Mouse (Mus musculus): ENCODE measurements around the gene Proser1. TPM values are rescaled to one million over a fixed set of nuclear protein-coding genes. Genes with fewer than 3 reads are reported as not detected.
A peak's percentile ranks its signal among the peaks of the same experiment; 100 is the strongest.

Proser1 gene
- 10 to 100 TPM; 30.2 to 30.3 TPM for total RNA-seq (2021)

DNA sequence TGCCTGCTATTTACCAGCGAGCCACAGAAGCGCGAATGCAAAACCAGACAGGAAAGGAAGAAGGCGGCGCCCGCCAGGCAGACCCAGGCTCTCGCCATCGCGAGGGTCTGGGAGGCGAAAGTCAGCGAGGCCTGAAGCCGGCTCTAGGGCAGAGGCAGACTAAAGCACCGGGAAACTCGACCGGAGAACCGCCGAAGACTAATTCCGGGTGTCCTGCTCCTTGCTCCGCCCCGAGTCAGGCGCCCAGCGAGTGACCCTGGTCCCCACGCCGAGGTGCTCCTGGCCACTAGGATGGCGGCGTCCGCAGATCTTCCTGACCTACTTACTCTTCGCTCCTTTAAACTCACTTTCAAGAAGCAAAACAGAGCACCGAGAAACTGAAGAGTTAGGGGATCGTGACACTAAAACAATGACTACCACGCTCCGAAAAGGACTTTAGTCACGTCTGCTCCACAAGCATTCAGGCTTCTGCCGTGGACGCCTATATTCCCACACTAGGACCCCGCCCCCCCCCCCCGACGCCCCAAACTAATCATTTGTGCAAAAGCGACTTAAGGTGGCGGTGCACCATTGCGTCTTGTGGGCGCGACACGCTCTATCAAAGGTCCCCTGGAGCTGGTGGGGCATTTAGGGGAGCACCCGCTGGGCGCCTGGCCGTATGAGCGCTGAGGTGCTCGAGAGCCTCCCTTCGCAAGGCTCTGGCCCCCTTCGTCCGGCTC lies at the start of gene Proser1, which contains the start of gene Nhlrc3:
Gene Proser1, plus strand, starts transcription at position 621 of the 719 bp plus-strand sequence.
Gene Nhlrc3, minus strand, starts transcription at position 287 of the 719 bp plus-strand sequence.
- intact Hi-C loops (cut with DNase I): no loop called here
- peak; percentile 95 for DNase-seq

DNA sequence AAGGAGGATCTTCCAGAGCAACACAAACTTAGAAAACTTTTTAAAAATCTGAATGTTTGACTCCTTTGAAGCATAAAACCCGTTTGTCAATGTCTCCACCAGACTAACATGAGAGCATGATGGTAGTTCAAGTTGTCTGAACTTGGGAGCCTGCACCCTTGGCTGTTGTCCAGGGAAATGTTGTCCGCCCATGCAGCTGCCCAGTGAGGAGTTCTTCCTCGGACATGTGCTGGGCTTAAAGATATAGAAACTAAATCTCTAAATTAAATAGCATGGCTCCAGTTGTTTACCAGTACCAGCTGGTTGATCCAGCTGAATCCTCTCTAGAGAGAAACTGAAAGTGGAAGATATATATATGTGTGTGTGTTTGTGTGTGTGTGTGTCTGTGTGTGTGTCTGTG lies 49.5 kb upstream of the Proser1 start:
- no peak for DNase-seq
- intact Hi-C loops (cut with DNase I): no loop called here

DNA sequence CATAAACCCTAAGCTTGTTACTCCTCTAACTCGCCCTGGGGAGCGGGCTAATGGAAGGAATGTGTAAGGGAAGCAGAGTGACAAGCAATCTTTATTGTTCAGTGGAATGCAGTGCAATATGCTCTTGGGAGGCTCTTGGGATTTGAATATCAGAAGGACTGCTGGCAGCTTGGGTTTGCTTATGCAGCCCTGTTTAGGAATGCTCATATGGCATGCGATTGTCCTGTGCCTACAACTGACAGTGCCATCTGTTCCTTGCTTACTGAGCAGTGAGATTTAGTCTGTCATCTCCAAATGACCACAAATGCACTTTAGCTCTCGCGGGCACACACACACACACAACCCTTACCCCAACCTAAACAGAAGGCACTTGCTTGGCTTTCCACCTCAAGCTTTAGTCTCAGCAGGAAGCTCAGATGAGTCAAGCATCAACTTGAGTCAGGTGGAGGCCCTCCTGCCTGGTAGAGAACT lies 47.4 kb upstream of the Proser1 start:
- intact Hi-C loops (cut with DNase I): no loop called here
- peak; percentile 40 for DNase-seq

DNA sequence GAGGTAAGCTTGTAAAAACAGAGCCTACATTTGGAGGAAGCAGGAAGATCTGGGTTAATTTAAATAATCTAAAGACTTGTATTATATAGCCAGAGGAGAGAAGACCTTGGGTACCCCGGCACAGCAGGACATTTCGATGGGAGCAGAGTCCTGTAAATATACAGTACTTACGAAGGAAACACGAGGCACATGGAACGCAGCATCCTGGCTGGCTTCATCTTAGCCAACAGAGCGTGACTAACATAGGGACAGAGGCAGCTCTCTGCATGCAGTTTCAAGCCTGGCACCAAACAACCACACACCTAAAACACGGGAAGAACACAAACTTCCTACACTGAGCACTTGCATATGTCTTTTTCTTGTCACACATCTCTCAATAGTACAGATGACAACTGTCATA lies 45.8 kb upstream of the Proser1 start:
- DNase-seq: no peak
- intact Hi-C loops (cut with DNase I): no loop called here

DNA sequence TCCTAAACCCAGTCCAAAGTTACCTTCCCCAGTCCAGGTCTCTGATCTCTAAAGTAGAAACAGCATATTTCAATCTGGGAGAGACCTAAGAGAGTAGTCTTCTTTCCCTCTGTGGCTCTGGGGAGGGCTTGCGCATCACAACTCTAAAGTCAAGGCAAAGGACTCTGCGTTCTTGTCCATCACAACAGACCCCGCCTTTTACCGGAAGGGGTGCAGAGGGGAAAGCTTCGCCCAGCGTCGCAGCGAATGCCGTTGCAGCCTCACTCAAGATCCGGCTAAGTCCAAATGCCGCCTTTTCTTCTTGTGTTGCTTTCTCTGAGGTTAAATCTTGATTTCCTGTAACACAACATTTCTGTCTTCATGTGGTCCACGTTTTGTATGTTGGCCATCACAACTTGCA lies 41.8 kb upstream of the Proser1 start:
- DNase-seq: no peak
- intact Hi-C loops (cut with DNase I): no loop called here

DNA sequence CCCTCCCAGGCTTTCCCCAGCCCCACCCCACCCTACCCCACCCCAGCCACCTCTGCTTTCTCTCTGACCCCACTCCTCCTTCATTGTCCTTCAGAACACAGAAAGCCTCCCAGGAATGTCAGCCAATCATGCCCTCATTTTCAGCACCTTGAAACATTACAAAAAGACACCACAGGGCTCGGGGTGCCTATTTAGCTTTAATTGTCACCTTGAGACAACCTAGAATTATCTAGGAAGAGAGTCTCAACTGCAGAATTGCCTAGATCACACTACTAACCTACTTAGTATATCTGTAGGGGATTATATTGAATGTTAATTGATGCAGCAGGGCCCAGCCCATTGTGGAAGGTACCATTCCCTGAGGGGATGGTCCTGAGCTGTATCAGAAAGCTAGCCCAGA lies 40.8 kb upstream of the Proser1 start:
- intact Hi-C loops (cut with DNase I): no loop called here
- no peak for DNase-seq

DNA sequence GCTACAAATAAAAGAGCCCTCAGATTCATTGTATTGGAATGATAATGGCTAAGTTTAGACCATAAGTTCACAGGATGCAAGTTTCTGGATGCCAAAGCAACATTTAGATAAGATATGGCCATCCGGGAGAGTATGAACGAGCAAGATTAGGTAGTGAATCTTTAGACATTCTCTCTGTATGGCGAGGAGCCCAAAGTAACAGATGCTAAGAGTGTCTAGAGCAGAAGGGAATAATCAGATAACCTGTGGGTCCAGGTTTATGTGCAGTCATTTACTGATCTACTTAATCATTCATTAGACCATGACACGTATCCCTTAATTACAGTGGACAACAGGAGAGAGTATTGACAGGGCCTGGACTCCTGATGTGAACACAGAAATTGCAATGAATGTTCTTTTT lies 39.9 kb upstream of the Proser1 start:
- no peak for DNase-seq
- intact Hi-C loops (cut with DNase I): no loop called here

DNA sequence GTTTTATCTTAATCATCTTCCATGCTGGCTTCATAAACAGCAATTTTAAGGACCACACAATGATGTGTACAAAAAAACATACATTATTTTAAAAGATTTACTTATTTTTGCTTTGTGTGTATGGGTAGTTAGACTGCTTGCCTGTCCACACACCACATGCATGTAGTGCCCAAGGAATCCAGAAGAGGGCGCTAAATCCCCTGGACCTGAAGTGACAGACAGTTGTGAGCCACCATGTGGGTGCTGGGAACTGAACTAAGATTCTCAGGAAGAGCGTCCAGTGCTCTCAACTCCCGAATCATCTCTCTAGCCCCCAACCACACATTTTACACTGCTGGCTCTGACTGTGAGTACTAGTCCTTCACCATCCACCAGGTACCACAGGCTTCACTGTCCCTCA lies 28.9 kb upstream of the Proser1 start:
- no peak for DNase-seq
- intact Hi-C loops (cut with DNase I): no loop called here

DNA sequence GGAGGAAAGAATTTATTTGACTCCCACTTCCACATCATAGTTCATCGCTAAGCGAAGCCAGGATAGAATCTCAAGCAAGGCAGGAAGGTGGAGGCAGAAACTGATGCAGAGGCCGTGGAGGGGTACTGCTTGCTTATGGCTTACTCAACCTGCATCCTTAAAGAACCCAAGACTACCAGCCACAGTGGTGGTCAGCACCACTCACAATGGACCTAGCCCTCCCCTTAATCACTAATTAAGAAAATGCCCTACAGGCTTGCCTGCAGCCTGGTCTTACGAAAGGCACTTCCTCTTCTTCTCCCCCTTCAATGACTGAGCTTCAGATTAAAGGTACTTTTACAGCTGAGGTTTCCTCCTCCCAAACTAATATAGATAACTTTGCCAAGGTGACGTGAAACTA lies 26.9 kb upstream of the Proser1 start:
- intact Hi-C loops (cut with DNase I): no loop called here
- DNase-seq: no peak

DNA sequence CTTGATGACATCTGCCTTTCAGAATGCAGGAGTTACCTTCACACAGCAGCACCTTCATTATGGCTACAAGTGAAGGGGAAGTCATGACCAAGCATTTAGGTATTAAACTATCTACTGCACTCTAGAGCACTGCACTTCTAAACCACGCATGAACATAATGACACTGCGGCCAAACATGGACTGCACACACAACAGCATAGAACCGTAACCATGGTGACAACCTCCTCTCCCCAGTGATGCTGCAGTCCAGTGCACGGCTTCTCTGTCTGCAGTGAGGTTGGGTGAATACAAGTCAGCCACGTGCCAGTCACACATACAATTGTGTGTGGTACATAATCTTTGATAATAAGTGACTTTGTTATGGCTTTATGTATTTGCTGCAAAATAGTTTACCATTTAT lies 17.9 kb upstream of the Proser1 start:
- no peak for DNase-seq
- intact Hi-C loops (cut with DNase I): loop anchor here (5.0 kb wide), 1 partner anchor 413 kb away; no protein-coding TSS in a partner anchor

DNA sequence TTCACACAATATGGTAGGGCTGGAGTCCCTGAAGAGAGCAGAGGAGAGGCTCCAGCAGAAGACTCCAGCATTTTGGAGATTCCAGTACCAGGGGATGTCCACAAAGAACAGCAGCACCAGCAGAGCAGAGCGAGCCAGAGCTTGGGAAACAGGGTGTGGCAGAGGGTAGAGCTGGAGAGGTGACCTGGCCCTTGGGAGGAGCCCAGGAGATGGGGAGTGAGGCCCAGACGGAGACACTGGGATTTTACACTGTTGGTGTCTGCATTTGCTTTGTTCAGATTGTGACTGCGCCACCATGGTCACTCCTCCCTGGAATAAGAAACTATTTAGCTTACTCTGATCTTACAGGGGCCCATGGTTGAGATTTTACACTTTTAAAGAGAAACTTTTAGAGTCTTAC lies 16.7 kb upstream of the Proser1 start:
- intact Hi-C loops (cut with DNase I): loop anchor here (5.0 kb wide), 1 partner anchor 414 kb away; no protein-coding TSS in a partner anchor
- no peak for DNase-seq

DNA sequence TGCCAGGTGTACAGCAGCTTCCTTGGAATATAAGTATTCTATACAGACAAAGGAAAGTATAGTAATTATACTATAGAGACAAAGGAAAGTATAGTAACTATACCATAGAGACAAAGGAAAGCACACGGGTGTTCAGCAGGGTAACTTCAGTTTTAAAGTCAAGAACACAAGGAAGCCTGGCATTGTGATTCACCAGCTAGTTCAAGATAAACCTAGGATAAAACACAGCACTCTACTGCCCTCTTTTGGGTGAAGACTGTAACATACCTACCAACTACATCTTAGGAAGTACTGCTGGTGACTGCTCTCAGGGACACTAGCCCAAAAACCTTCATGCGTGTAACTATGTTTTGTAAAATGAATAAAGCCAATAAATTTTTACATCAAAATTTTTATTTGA lies 15.3 kb upstream of the Proser1 start:
- intact Hi-C loops (cut with DNase I): loop anchor here (5.0 kb wide), 1 partner anchor 416 kb away; no protein-coding TSS in a partner anchor
- DNase-seq: no peak

DNA sequence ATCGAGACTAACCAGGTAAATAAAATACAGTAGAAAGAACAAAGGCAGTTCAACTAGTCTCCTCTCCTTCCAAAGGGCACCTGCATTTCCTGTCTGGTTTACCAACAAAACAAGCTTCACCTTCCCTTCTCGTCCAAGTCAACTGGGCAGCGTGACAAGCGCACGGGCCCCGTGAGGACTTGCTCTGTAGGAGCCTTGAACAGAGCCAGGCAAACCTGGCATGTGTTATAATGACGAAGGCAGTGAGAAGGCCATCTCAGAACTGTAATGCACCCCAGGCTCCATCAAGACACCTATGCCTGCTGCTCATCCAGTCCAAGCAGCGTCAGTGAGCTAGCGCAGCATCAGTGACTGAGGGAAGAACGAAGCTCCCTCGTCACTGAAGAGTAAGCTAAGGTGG lies 12.8 kb upstream of the Proser1 start:
- DNase-seq: no peak
- intact Hi-C loops (cut with DNase I): loop anchor here (10.0 kb wide), 1 partner anchor 1196 kb away; no protein-coding TSS in a partner anchor

DNA sequence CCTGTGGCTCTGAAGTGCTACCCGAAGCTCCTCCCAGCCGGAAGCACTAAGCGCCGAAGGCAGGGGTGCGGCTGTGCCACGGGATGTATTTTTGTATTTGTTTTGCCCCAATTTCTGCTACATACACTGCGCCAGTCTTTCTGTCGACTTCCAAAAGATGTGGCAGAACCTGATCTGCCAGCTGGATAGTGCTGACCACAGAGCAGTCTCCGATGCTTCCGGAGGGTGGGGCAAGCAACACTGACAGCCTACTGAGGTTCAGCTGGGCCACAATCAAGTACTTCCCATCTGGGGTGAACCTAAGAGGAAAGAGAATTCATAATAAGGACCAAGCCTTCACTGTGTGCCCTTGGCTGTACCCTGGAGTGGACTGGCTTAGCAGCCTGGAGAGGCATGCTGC lies 11.1 kb upstream of the Proser1 start:
- intact Hi-C loops (cut with DNase I): loop anchor here (10.0 kb wide), 1 partner anchor 1198 kb away; no protein-coding TSS in a partner anchor
- no peak for DNase-seq

DNA sequence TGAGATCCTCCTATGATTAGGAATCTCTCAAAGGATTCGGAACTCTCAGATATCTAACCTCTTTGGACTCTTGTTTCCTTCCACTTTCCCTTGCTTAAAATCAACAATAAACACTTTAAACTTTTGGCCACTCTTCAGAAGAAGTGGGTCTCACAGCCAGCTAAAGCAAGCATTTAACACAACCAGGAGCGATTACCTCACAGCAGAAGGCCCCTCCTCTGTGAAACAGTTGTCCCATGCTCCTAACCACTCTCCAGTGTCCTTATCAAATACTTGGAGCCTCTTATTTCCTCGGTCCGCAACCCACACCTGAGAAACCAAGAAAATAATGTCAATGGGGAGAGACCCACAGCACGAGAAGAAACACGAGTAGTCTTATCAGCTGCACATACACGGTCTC lies 10.1 kb upstream of the Proser1 start:
- DNase-seq: no peak
- intact Hi-C loops (cut with DNase I): loop anchor here (10.0 kb wide), 1 partner anchor 1199 kb away; no protein-coding TSS in a partner anchor

DNA sequence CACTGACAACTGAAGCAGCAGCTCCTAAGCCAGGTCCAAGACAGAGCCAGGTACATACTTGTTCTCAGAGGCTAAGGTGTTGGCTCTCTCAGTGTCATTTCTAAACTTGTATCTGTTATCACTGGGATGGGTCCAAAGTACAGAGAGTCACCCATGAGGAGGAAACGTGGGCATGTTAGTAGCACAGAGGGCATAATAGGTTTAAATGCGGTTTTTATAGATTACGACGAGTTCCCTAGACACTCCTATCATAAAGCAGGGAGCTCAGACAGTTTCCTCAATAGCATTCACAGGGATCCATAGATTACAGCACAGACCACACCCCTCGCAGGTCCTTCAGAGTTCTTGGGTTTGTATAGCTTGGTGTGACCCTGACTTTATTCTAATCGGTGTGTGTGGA lies 9.5 kb upstream of the Proser1 start:
- DNase-seq: no peak
- intact Hi-C loops (cut with DNase I): loop anchor here (10.0 kb wide), 1 partner anchor 1199 kb away; no protein-coding TSS in a partner anchor

DNA sequence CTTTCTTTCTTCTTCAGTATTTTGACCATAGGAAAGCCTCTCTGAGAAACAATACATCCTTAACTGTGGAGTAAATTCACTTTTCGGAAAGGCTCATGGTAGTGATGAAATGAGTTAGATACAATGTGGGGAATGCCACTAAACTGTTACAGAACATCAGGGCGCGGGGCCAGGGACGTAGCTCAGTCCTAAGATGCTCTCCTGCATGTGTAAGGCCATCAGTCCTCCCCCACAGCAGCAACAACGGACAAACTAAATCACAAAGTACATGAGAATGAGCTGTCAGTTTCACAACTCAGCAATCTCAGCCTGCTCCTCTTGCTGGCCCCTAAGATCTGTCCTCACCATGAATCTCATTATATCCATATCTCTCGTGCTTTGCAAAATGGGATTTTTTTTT lies 8.9 kb upstream of the Proser1 start:
- DNase-seq: no peak
- intact Hi-C loops (cut with DNase I): loop anchor here (10.0 kb wide), 1 partner anchor 1200 kb away; no protein-coding TSS in a partner anchor

DNA sequence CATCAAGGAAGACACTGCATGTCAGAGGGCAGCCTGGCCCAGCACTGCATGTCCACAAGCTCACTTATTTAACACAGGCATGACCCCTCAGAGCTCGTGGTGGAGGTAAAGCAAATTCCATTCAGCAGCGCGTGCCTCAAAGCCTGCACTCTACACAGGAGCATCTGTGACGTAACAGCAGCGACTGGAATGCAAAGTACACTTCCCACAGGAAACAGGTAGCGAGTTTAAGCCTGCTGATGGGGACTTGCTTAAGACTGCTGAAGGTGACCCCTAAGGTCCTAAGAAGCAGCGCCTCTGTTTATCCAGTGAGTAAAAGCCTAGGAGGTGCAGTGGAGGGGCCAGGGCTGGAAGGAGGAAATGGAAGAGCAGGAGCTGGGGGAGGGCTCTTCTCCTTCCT lies 8.5 kb upstream of the Proser1 start:
- intact Hi-C loops (cut with DNase I): loop anchor here (10.0 kb wide), 1 partner anchor 1200 kb away; no protein-coding TSS in a partner anchor
- DNase-seq: no peak

DNA sequence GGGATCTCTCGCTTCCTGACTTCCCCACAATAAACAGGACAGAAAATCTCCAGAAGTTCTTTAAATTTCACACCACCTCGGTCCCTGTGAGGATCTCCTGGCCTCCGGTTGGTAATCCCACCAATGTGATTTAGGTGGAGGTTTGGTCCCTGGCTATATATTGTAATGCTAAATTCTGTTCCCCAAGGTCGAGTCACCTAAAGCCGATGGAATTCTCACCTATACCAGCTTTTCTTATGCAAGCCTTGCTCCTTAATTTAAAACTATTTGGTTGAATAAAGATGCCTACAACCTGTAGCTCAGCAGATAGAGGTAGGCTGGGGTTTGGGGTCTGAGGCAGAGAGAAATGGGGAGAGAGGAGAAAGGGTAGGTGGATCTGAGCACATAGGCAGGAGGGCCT lies 5.7 kb upstream of the Proser1 start:
- intact Hi-C loops (cut with DNase I): loop anchor here (10.0 kb wide), 1 partner anchor 1203 kb away; no protein-coding TSS in a partner anchor

DNA sequence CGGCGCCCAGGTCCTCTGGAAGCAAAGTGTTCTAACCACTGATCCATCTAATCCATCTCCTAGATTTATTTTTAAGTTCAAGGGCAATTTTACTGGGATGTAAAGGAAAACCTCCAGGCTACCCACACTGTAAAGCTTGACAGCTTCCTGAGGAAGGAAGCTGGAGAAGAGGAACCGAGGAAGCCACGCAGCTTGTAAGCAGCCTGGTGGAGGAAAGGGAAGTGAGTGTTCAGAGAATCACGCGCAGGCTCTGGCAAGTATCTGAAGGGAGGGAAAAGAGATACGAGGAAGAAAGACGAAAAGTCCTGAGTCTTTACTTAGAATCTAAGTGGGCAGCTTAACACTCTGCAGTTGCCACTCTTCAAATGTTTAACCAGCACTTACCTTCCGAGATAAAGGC lies 3.4 kb upstream of the Proser1 start:
- DNase-seq: no peak
- intact Hi-C loops (cut with DNase I): no loop called here

More for the DNA sequence above, 5.7 kb upstream of the Proser1 start:
- no peak for DNase-seq

DNA sequence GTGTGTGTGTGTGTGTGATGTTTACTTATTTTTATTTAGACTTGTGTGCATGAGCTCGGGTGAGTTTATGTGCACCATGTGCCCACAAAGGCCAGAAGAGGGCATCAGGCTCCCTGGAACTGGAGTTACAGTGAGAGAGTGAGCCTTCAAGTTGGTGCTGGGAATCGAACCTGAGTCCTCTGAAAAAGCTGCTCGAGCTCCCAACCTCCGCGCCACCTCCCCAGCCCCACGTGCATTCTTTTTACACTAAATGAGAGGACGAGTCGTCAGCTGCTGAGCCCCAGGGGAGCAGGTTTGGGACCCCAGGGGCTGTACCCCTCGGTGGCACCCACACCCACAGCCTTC lies 793 bp upstream of the Proser1 start:
- intact Hi-C loops (cut with DNase I): no loop called here
- DNase-seq: no peak

DNA sequence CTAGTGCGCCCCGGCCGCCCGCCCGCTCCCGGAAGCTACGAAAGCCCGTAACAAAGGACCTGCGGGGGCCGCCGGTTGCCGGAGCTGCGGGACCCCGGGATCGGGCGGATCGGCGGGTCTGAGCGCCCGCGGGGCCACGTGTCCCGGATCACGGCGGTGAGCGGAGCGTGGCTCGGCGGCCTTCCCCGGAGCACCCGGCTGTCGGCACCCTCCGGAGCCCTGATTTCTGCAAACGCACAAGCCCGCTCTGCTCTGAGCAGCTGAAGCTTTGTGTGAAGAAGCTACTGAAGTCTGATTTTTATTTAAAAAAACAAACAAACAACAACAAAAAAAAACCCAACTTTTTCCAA lies 274 bp downstream of the Proser1 start:
- DNase-seq: no peak
- intact Hi-C loops (cut with DNase I): no loop called here
